Mouse (Mus musculus): ENCODE measurements around the gene Frmpd4.

DNA sequence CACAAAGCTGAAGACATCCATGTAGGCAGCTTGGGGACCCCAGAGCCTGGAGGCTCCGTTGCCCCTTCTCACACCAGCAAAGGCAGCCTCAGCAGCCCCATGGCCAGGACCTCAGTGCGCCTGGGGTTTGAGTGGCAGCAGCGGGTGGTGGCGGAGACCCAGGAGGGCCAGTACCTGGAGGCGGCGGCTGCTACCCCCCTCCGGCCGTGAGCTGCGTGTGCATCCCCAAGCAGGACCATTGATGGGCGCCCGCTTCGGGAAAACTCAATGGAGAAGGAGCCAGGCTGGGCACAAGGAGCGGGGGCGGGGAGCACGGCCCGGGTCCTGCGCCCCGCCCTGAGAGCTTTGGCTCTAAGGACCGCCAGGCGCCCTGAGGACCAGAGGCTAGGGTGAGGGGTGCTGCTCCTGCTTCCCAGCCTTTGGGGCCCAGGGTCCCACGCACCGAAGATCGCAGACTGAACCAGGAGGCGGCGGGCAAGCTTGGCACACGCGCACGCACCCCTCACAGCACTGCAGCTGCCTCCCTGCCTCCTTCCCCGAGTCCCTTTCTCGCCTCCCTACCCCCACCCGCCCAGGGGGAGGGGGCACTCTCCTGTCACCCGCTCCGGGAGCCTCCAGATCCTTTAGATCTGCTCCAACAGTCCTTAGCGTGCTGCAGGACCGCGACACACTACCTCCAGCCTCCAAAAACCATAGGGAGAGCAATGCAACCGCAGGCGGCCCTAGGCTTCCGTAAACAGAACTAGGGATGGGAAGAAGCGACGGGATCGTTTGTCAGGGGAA, 454.0 kb downstream of the Frmpd4 start:
- TF ChIP-seq CTCF (conservative IDR thresholded peaks at IDR 0.05; ENCODE audit: low read length): no peak
- TF ChIP-seq NANOG (IDR thresholded peaks at IDR 0.05; ENCODE audit: borderline replicate concordance, low read length): no peak
- no peak for TF ChIP-seq POU5F1 (IDR thresholded peaks at IDR 0.05; ENCODE audit: borderline replicate concordance, low read length)
